Comparison of ENCODE assay signal across 26 mouse cellular contexts in genomic region chr17:93390256-93390655, GRCm38 (mm10).
DNase-seq lines count a peak whose midpoint lies in the region; ATAC-seq and TF ChIP-seq lines count a peak whose summit lies in the region.
"Had no signal": no experiment of that assay in that cellular context is flagged by ENCODE, and none has a peak within 500 bp of the region (broad histone marks: within the 10 kb centered on the region; RNA-seq: fewer than 3 reads in every experiment).

No protein-coding gene starts in this region.

- H3K4me2 ChIP-seq in hindbrain, embryonic 13.5 days: no peak overlapping the region
- H3K4me2 ChIP-seq in hindbrain, embryonic 11.5 days (replicated peaks; ENCODE audit: low read depth, low read length): no peak overlapping the region
- H3K4me2 ChIP-seq in hindbrain, embryonic 16.5 days (ENCODE audit: low read length): no peak overlapping the region
- no peak overlapping the region for H3K4me2 ChIP-seq in midbrain, postnatal 0 days (ENCODE audit: low read depth, low read length, poor library complexity, severe bottlenecking)
- H3K4me2 ChIP-seq: embryonic facial prominence, embryonic 15.5 days; forebrain, embryonic 13.5 days; heart, embryonic 11.5 days; lung, embryonic 14.5 days had no signal

- DNase-seq in hindbrain, embryonic 11.5 days (ENCODE audit: low spot score): no peak
- peak; percentile 62 for DNase-seq in brain, embryonic 14.5 days (ENCODE audit: low read depth)
- DNase-seq in midbrain, postnatal 0 days (ENCODE audit: low spot score): peak; percentile 2
- DNase-seq in cerebellum, adult 9-10 months: no peak
- DNase-seq in lung, adult 18-20 months: no peak
- DNase-seq: adrenal gland, postnatal 14 days; cerebellum, adult 18-20 months; cerebellum, postnatal 14 days; gastrocnemius, postnatal 36 days; heart, adult 18-20 months; heart, postnatal 36 days; kidney, adult 11 months; kidney, postnatal 14 days; liver; lung, embryonic 14.5 days; right cerebral cortex, postnatal 14 days; thymus, postnatal 4 days had no signal

- ATAC-seq in hindbrain, embryonic 13.5 days (ENCODE audit: low FRiP score): peak; percentile 59; the same call in 1 of the 2 replicates
- ATAC-seq in hindbrain, embryonic 11.5 days (ENCODE audit: low FRiP score): no peak
- peak; percentile 70 for ATAC-seq in hindbrain, embryonic 16.5 days
- ATAC-seq in midbrain, postnatal 0 days (ENCODE audit: low FRiP score): peak; percentile 52; the same call in 1 of the 2 replicates
- ATAC-seq: forebrain, embryonic 13.5 days; inflammation-experienced regulatory T-cells, adult 6 months; Patski had no signal

- H3K27me3 ChIP-seq in hindbrain, embryonic 13.5 days: no peaks in the 10 kb centered on the region
- no peaks in the 10 kb centered on the region for H3K27me3 ChIP-seq in hindbrain, embryonic 11.5 days (ENCODE audit: control insufficient read depth, insufficient read depth, low read length)
- no peaks in the 10 kb centered on the region for H3K27me3 ChIP-seq in hindbrain, embryonic 16.5 days (replicated peaks; ENCODE audit: control insufficient read depth, insufficient read depth, low read length)
- no peaks in the 10 kb centered on the region for H3K27me3 ChIP-seq in midbrain, postnatal 0 days (ENCODE audit: insufficient read depth, low read length)
- H3K27me3 ChIP-seq: embryonic facial prominence, embryonic 15.5 days; forebrain, embryonic 13.5 days; Patski had no signal

- TF ChIP-seq POLR2A in brain, embryonic 14.5 days (IDR thresholded peaks at IDR 0.05; ENCODE audit: borderline replicate concordance, extremely low read depth, insufficient read depth, insufficient read length, poor library complexity, severe bottlenecking): no peak

- TF ChIP-seq CTCF in brain, embryonic 14.5 days (IDR thresholded peaks at IDR 0.05; ENCODE audit: borderline replicate concordance, extremely low read depth, insufficient read depth, insufficient read length): no peak
- TF ChIP-seq CTCF in midbrain, postnatal 0 days (IDR thresholded peaks at IDR 0.05): no peak

- no peak overlapping the region for H3K9ac ChIP-seq in hindbrain, embryonic 13.5 days
- no peak overlapping the region for H3K9ac ChIP-seq in hindbrain, embryonic 11.5 days (ENCODE audit: low read depth, low read length)
- H3K9ac ChIP-seq in hindbrain, embryonic 16.5 days (ENCODE audit: low read depth, low read length): no peak overlapping the region
- H3K9ac ChIP-seq in midbrain, postnatal 0 days (replicated peaks; ENCODE audit: low read length, poor library complexity, severe bottlenecking): no peak overlapping the region
- H3K9ac ChIP-seq: embryonic facial prominence, embryonic 15.5 days; forebrain, embryonic 13.5 days; liver, embryonic 14.5 days; lung, embryonic 14.5 days had no signal

- no peaks in the 10 kb centered on the region for H3K36me3 ChIP-seq in hindbrain, embryonic 13.5 days
- H3K36me3 ChIP-seq in hindbrain, embryonic 11.5 days (ENCODE audit: control insufficient read depth, insufficient read depth, low read length): no peaks in the 10 kb centered on the region
- no peaks in the 10 kb centered on the region for H3K36me3 ChIP-seq in hindbrain, embryonic 16.5 days (ENCODE audit: control insufficient read depth, insufficient read depth, low read length)
- no peaks in the 10 kb centered on the region for H3K36me3 ChIP-seq in midbrain, postnatal 0 days (ENCODE audit: insufficient read depth, low read length)
- H3K36me3 ChIP-seq: embryonic facial prominence, embryonic 10.5 days; embryonic facial prominence, embryonic 15.5 days had no signal

- no peak overlapping the region for H3K27ac ChIP-seq in hindbrain, embryonic 13.5 days
- no peak overlapping the region for H3K27ac ChIP-seq in hindbrain, embryonic 11.5 days (ENCODE audit: low read depth, low read length)
- no peak overlapping the region for H3K27ac ChIP-seq in hindbrain, embryonic 16.5 days (ENCODE audit: low read depth, low read length)
- H3K27ac ChIP-seq in midbrain, postnatal 0 days (ENCODE audit: low read depth, low read length): no peak overlapping the region
- H3K27ac ChIP-seq: embryonic facial prominence, embryonic 10.5 days; embryonic facial prominence, embryonic 15.5 days; forebrain, embryonic 13.5 days; liver, embryonic 14.5 days had no signal

- H3K9me3 ChIP-seq in hindbrain, embryonic 13.5 days: no peaks in the 10 kb centered on the region
- no peaks in the 10 kb centered on the region for H3K9me3 ChIP-seq in hindbrain, embryonic 11.5 days (ENCODE audit: control insufficient read depth, low read length)
- H3K9me3 ChIP-seq in hindbrain, embryonic 16.5 days (ENCODE audit: control insufficient read depth, low read length): no peaks in the 10 kb centered on the region
- H3K9me3 ChIP-seq in midbrain, postnatal 0 days (ENCODE audit: low read length): no peaks in the 10 kb centered on the region
- H3K9me3 ChIP-seq: embryonic facial prominence, embryonic 10.5 days; embryonic facial prominence, embryonic 15.5 days; forebrain, embryonic 13.5 days had no signal

- no peak overlapping the region for H3K4me3 ChIP-seq in hindbrain, embryonic 13.5 days
- no peak overlapping the region for H3K4me3 ChIP-seq in hindbrain, embryonic 11.5 days (ENCODE audit: low read depth, low read length)
- no peak overlapping the region for H3K4me3 ChIP-seq in hindbrain, embryonic 16.5 days (ENCODE audit: low read length)
- no peak overlapping the region for H3K4me3 ChIP-seq in midbrain, postnatal 0 days (ENCODE audit: low read depth, low read length)
- H3K4me3 ChIP-seq: embryonic facial prominence, embryonic 10.5 days; embryonic facial prominence, embryonic 15.5 days; forebrain, embryonic 13.5 days had no signal

- WGBS in hindbrain, embryonic 13.5 days: 64% methylated on average over 3 of the region's 3 CpGs
- WGBS in hindbrain, embryonic 11.5 days: 85% methylated on average over 3 of the region's 3 CpGs
- WGBS in hindbrain, embryonic 16.5 days: 55% methylated on average over 3 of the region's 3 CpGs
- 48% methylated on average over 3 of the region's 3 CpGs for WGBS in midbrain, postnatal 0 days

- H3K4me1 ChIP-seq in hindbrain, embryonic 13.5 days (replicated peaks): 0 out of 2 replicates have a peak, but pooled peaks cover 3% of the 10 kb centered on the region
- no peaks in the 10 kb centered on the region for H3K4me1 ChIP-seq in hindbrain, embryonic 11.5 days (replicated peaks; ENCODE audit: control insufficient read depth, insufficient read depth, low read length)
- H3K4me1 ChIP-seq in hindbrain, embryonic 16.5 days (ENCODE audit: control insufficient read depth, insufficient read depth, low read depth, low read length): no peaks in the 10 kb centered on the region
- no peaks in the 10 kb centered on the region for H3K4me1 ChIP-seq in midbrain, postnatal 0 days (ENCODE audit: insufficient read depth, low read length)
- H3K4me1 ChIP-seq: embryonic facial prominence, embryonic 10.5 days; embryonic facial prominence, embryonic 15.5 days; forebrain, embryonic 13.5 days had no signal

Comparison
In these comparisons a context has a peak if more than half of its experiments do, and no peak if none do; other contexts are left out.
1. DNase-seq: peak in brain, embryonic 14.5 days (single experiment) and midbrain, postnatal 0 days (single experiment); none in hindbrain, embryonic 11.5 days (single experiment), cerebellum, adult 9-10 months (single experiment) and lung, adult 18-20 months (0 of 2).